In genomic region chr11:119052661-119053256, GRCm38 (mm10) we compare ENCODE assay signal across 8 mouse cellular contexts. TPM values are rescaled to one million over a fixed set of nuclear protein-coding genes. Genes with fewer than 3 reads are reported as not detected.
DNase-seq lines count a peak whose midpoint lies in the region; ATAC-seq lines count a peak whose summit lies in the region.

No protein-coding gene starts in this region.

- WGBS in forebrain, embryonic 10.5 days: under 1% methylated on average over 13 of the region's 13 CpGs
- 2% methylated on average over 13 of the region's 13 CpGs for WGBS in intestine, embryonic 15.5 days

- peaks cover 100% of the 10 kb centered on the region for H3K27me3 ChIP-seq in forebrain, embryonic 10.5 days (ENCODE audit: poor library complexity, severe bottlenecking)
- peaks cover 82% of the 10 kb centered on the region for H3K27me3 ChIP-seq in intestine, embryonic 15.5 days (replicated peaks)

- H3K4me1 ChIP-seq in forebrain, embryonic 10.5 days: peaks cover 70% of the 10 kb centered on the region
- peaks cover 52% of the 10 kb centered on the region for H3K4me1 ChIP-seq in intestine, embryonic 15.5 days (replicated peaks)

- no peaks in the 10 kb centered on the region for H3K9me3 ChIP-seq in forebrain, embryonic 10.5 days
- no peaks in the 10 kb centered on the region for H3K9me3 ChIP-seq in intestine, embryonic 15.5 days

- peak overlapping the region; percentile 53 for H3K4me3 ChIP-seq in forebrain, embryonic 10.5 days
- peak overlapping the region; percentile 34 for H3K4me3 ChIP-seq in intestine, embryonic 15.5 days (replicated peaks)

- peak overlapping the region; percentile 85 for H3K4me2 ChIP-seq in intestine, embryonic 15.5 days (replicated peaks)

- H3K36me3 ChIP-seq in forebrain, embryonic 10.5 days (replicated peaks): no peaks in the 10 kb centered on the region
- no peaks in the 10 kb centered on the region for H3K36me3 ChIP-seq in intestine, embryonic 15.5 days

- peak overlapping the region; percentile 11 for H3K9ac ChIP-seq in intestine, embryonic 15.5 days

- peak; percentile 71 for ATAC-seq in intestine, embryonic 15.5 days
- ATAC-seq in erythroid progenitor cell, adult 5-6 weeks (replicated peaks; ENCODE audit: low FRiP score, poor library complexity, severe bottlenecking): no peak

- peak overlapping the region; percentile 87 for H3K27ac ChIP-seq in forebrain, embryonic 10.5 days
- H3K27ac ChIP-seq in intestine, embryonic 15.5 days: peak overlapping the region; percentile 67

- DNase-seq in cerebellum, postnatal 10 days: peak; percentile 73 to 76
- DNase-seq in cerebellum, adult 8-10 months: no peak
- DNase-seq in ES-CJ7 (ENCODE audit: low read depth, low spot score): peak; percentile 84
- peak; percentile 63 for DNase-seq in forebrain, embryonic 10.5 days (ENCODE audit: extremely low spot score, low spot score)
- DNase-seq in lung, postnatal 4 days: peak; percentile 59 to 73
- DNase-seq in yolk sac, embryonic 10.5 days (ENCODE audit: low spot score): peak; percentile 43

RNA-seq across cellular contexts. Expression of gene Cbx8, which starts 12.0 kb away (rescaled TPM):
- polyA plus RNA-seq in forebrain, embryonic 10.5 days (2016; fragmentation: Nextera tagmentation; extraction: Ambion mirVana): 9.5 and 11.3 TPM in 2 replicates
- 7.4 and 7.9 TPM in 2 replicates for polyA plus RNA-seq in intestine, embryonic 15.5 days (2015; fragmentation: Nextera tagmentation; extraction: Ambion mirVana)
- 1.3 TPM in 1 of 2 replicates, not detected in the other for total RNA-seq in erythroid progenitor cell, adult 5-6 weeks (2015; ENCODE audit: low replicate concordance)
- 1.0 and 3.3 TPM in 2 replicates for total RNA-seq in erythroid progenitor cell, adult 5-6 weeks (2017; ENCODE audit: low replicate concordance)

RNA-seq across cellular contexts. Expression of gene Cbx2, which starts 30.0 kb away (rescaled TPM):
- 115 and 127 TPM in 2 replicates for polyA plus RNA-seq in forebrain, embryonic 10.5 days (2016; fragmentation: Nextera tagmentation; extraction: Ambion mirVana)
- polyA plus RNA-seq in intestine, embryonic 15.5 days (2015; fragmentation: Nextera tagmentation; extraction: Ambion mirVana): 24.8 and 27.0 TPM in 2 replicates
- not detected in 2 replicates for total RNA-seq in erythroid progenitor cell, adult 5-6 weeks (2015; ENCODE audit: low replicate concordance)
- 0.51 TPM in 1 of 2 replicates, not detected in the other for total RNA-seq in erythroid progenitor cell, adult 5-6 weeks (2017; ENCODE audit: low replicate concordance)

RNA-seq across cellular contexts. Expression of gene Cbx4, which starts 33.3 kb away (rescaled TPM):
- polyA plus RNA-seq in forebrain, embryonic 10.5 days (2016; fragmentation: Nextera tagmentation; extraction: Ambion mirVana): 3.3 and 4.6 TPM in 2 replicates
- polyA plus RNA-seq in intestine, embryonic 15.5 days (2015; fragmentation: Nextera tagmentation; extraction: Ambion mirVana): 10.7 and 11.2 TPM in 2 replicates
- total RNA-seq in erythroid progenitor cell, adult 5-6 weeks (2015; ENCODE audit: low replicate concordance): 5.4 and 13.4 TPM in 2 replicates
- total RNA-seq in erythroid progenitor cell, adult 5-6 weeks (2017; ENCODE audit: low replicate concordance): 2.7 and 4.4 TPM in 2 replicates
